Mouse (Mus musculus): Measurements from ENCODE around the gene Prkar2b. TPM values are rescaled to one million over a fixed set of nuclear protein-coding genes. Genes with fewer than 3 reads are reported as not detected.
A peak's percentile ranks its signal among the peaks of the same experiment; 100 is the strongest.

Prkar2b gene
- polyA plus RNA-seq, 1 experiment from 2014 or later, result 13.8 TPM

- 89% methylated on average over 6 of the region's 6 CpGs for WGBS
- ATAC-seq (replicated peaks; ENCODE audit: low FRiP score, low read depth), result no peak
- Histone ChIP-seq H3K4me3 (replicated peaks; ENCODE audit: low read depth, low read length) (no peak overlapping the region), H3K36me3 (ENCODE audit: insufficient read depth, low read length) (no peaks in the 10 kb centered on the region), H3K9me3 (replicated peaks; ENCODE audit: low read length) (no peaks in the 10 kb centered on the region), H3K4me2 (ENCODE audit: low read length) (no peak overlapping the region), H3K27me3 (ENCODE audit: insufficient read depth, low read length) (no peaks in the 10 kb centered on the region), H3K9ac (ENCODE audit: low read depth, low read length) (no peak overlapping the region), H3K27ac (no peak overlapping the region), H3K4me1 (replicated peaks; ENCODE audit: insufficient read depth, low read length) (no peaks in the 10 kb centered on the region)
- no peak for DNase-seq (ENCODE audit: low spot score)
- TF ChIP-seq CTCF (IDR thresholded peaks at IDR 0.05; ENCODE audit: low read depth), result no peak
Observed at GRCm38 (mm10) chr12:32074271-32074670, 13.2 kb upstream of the Prkar2b start.

- no peaks in the 10 kb centered on the region for H3K27me3 ChIP-seq (ENCODE audit: insufficient read depth, low read length)
- no peak for DNase-seq (ENCODE audit: low spot score)
- no peak overlapping the region for H3K4me3 ChIP-seq (replicated peaks; ENCODE audit: low read depth, low read length)
- no peaks in the 10 kb centered on the region for H3K9me3 ChIP-seq (replicated peaks; ENCODE audit: low read length)
- TF ChIP-seq CTCF (IDR thresholded peaks at IDR 0.05; ENCODE audit: low read depth), result no peak
- H3K27ac ChIP-seq, result no peak overlapping the region
- 31% methylated on average over 5 of the region's 5 CpGs for WGBS
- no peaks in the 10 kb centered on the region for H3K4me1 ChIP-seq (replicated peaks; ENCODE audit: insufficient read depth, low read length)
- no peak overlapping the region for H3K9ac ChIP-seq (ENCODE audit: low read depth, low read length)
- H3K4me2 ChIP-seq (ENCODE audit: low read length), result no peak overlapping the region
- no peak for ATAC-seq (replicated peaks; ENCODE audit: low FRiP score, low read depth)
- H3K36me3 ChIP-seq (ENCODE audit: insufficient read depth, low read length), result no peaks in the 10 kb centered on the region
Observed at GRCm38 (mm10) chr12:32066004-32066403, 4.9 kb upstream of the Prkar2b start.

- Histone ChIP-seq H3K36me3 (ENCODE audit: insufficient read depth, low read length) (no peaks in the 10 kb centered on the region), H3K4me2 (ENCODE audit: low read length) (peak overlapping the region; percentile 99), H3K9me3 (replicated peaks; ENCODE audit: low read length) (no peaks in the 10 kb centered on the region), H3K4me3 (replicated peaks; ENCODE audit: low read depth, low read length) (peak overlapping the region; percentile 83), H3K27me3 (ENCODE audit: insufficient read depth, low read length) (no peaks in the 10 kb centered on the region), H3K9ac (ENCODE audit: low read depth, low read length) (peak overlapping the region; percentile 70), H3K4me1 (replicated peaks; ENCODE audit: insufficient read depth, low read length) (0 out of 2 replicates have a peak, but pooled peaks cover 5% of the 10 kb centered on the region), H3K27ac (peak overlapping the region; percentile 71; the same call in 1 of the 2 replicates)
- peak; percentile 77 for ATAC-seq (replicated peaks; ENCODE audit: low FRiP score, low read depth)
- no peak for TF ChIP-seq CTCF (IDR thresholded peaks at IDR 0.05; ENCODE audit: low read depth)
- DNase-seq (ENCODE audit: low spot score), result peak; percentile 58
- WGBS, result under 1% methylated on average over 56 of the region's 66 CpGs
Observed at GRCm38 (mm10) chr12:32060247-32061089, 628 bp downstream of the Prkar2b start.

GRCm38 (mm10) chr12:32059707-32060106 lies 1.4 kb downstream of the Prkar2b start:
- H3K9ac ChIP-seq (ENCODE audit: low read depth, low read length), result no peak overlapping the region
- no peak overlapping the region for H3K27ac ChIP-seq
- DNase-seq (ENCODE audit: low spot score) (no peak), ATAC-seq (replicated peaks; ENCODE audit: low FRiP score, low read depth) (no peak)
- 0 out of 2 replicates have a peak, but pooled peaks cover 5% of the 10 kb centered on the region for H3K4me1 ChIP-seq (replicated peaks; ENCODE audit: insufficient read depth, low read length)
- peak overlapping the region; percentile 99 for H3K4me2 ChIP-seq (ENCODE audit: low read length)
- WGBS, result 47% methylated on average over 6 of the region's 6 CpGs
- no peaks in the 10 kb centered on the region for H3K36me3 ChIP-seq (ENCODE audit: insufficient read depth, low read length)
- TF ChIP-seq CTCF (IDR thresholded peaks at IDR 0.05; ENCODE audit: low read depth), result no peak
- no peaks in the 10 kb centered on the region for H3K27me3 ChIP-seq (ENCODE audit: insufficient read depth, low read length)
- H3K9me3 ChIP-seq (replicated peaks; ENCODE audit: low read length), result no peaks in the 10 kb centered on the region
- no peak overlapping the region; the same call in 1 of the 2 replicates for H3K4me3 ChIP-seq (replicated peaks; ENCODE audit: low read depth, low read length)

- TF ChIP-seq CTCF (IDR thresholded peaks at IDR 0.05; ENCODE audit: low read depth), result no peak
- DNase-seq (ENCODE audit: low spot score) (no peak), ATAC-seq (replicated peaks; ENCODE audit: low FRiP score, low read depth) (no peak)
- Histone ChIP-seq H3K4me1 (replicated peaks; ENCODE audit: insufficient read depth, low read length) (0 out of 2 replicates have a peak, but pooled peaks cover 5% of the 10 kb centered on the region), H3K27me3 (ENCODE audit: insufficient read depth, low read length) (no peaks in the 10 kb centered on the region), H3K9me3 (replicated peaks; ENCODE audit: low read length) (no peaks in the 10 kb centered on the region), H3K27ac (no peak overlapping the region), H3K4me3 (replicated peaks; ENCODE audit: low read depth, low read length) (no peak overlapping the region), H3K36me3 (ENCODE audit: insufficient read depth, low read length) (no peaks in the 10 kb centered on the region), H3K4me2 (ENCODE audit: low read length) (0 out of 2 replicates have a peak overlapping the region, but pooled peaks have one; percentile 7), H3K9ac (ENCODE audit: low read depth, low read length) (no peak overlapping the region)
- WGBS, result 86% methylated on average over 2 of the region's 2 CpGs
Observed at GRCm38 (mm10) chr12:32059135-32059534, 2.0 kb downstream of the Prkar2b start.

GRCm38 (mm10) chr12:32057461-32058199 lies 3.5 kb downstream of the Prkar2b start:
- no peaks in the 10 kb centered on the region for H3K36me3 ChIP-seq (ENCODE audit: insufficient read depth, low read length)
- DNase-seq (ENCODE audit: low spot score) (no peak), ATAC-seq (replicated peaks; ENCODE audit: low FRiP score, low read depth) (no peak)
- no peak overlapping the region for H3K4me2 ChIP-seq (ENCODE audit: low read length)
- no peaks in the 10 kb centered on the region for H3K9me3 ChIP-seq (replicated peaks; ENCODE audit: low read length)
- TF ChIP-seq CTCF (IDR thresholded peaks at IDR 0.05; ENCODE audit: low read depth), result no peak
- H3K4me3 ChIP-seq (replicated peaks; ENCODE audit: low read depth, low read length), result no peak overlapping the region
- WGBS, result 77% methylated on average over 12 of the region's 12 CpGs
- H3K27ac ChIP-seq, result no peak overlapping the region
- H3K27me3 ChIP-seq (ENCODE audit: insufficient read depth, low read length), result no peaks in the 10 kb centered on the region
- no peak overlapping the region for H3K9ac ChIP-seq (ENCODE audit: low read depth, low read length)
- 0 out of 2 replicates have a peak, but pooled peaks cover 5% of the 10 kb centered on the region for H3K4me1 ChIP-seq (replicated peaks; ENCODE audit: insufficient read depth, low read length)

Measured in kidney, postnatal 0 days (tissue).